Mouse (Mus musculus) neural tube, embryonic 12.5 days (tissue): Measurements from ENCODE around the gene Grap. TPM values are rescaled to one million over a fixed set of nuclear protein-coding genes. Genes with fewer than 3 reads are reported as not detected.

Source experiments
- ATAC-seq: fragments of 200-750 bp; cut with Nextera tagmentation; 2 replicates; pipeline ENCODE4 v1.8.0; 2017; ENCODE audit warnings: low read depth, mild to moderate bottlenecking, moderate TSS enrichment, moderate library complexity; ENCODE audit not compliant: low FRiP score
- H3K27ac ChIP-seq: fragments of 300-500 bp; sonication (generic); 2 replicates; pipeline ENCODE4 v1.5.1; 2016
- H3K27me3 ChIP-seq: fragments of 300-500 bp; sonication (generic); replicated peaks from 2 replicates; pipeline ENCODE4 v1.6.1; 2016; ENCODE audit warnings: mild to moderate bottlenecking
- H3K36me3 ChIP-seq: fragments of 300-500 bp; sonication (generic); 2 replicates; pipeline ENCODE4 v1.6.1; 2016; ENCODE audit warnings: mild to moderate bottlenecking
- H3K4me1 ChIP-seq: fragments of 300-500 bp; sonication (generic); 2 replicates; pipeline ENCODE4 v1.6.1; 2016
- H3K4me2 ChIP-seq: fragments of 300-500 bp; sonication (generic); replicated peaks from 2 replicates; pipeline ENCODE4 v1.6.1; 2016; ENCODE audit warnings: mild to moderate bottlenecking
- H3K4me3 ChIP-seq: fragments of 300-500 bp; sonication (generic); 2 replicates; pipeline ENCODE4 v1.5.1; 2016
- H3K9ac ChIP-seq: fragments of 300-500 bp; sonication (generic); 2 replicates; pipeline ENCODE4 v1.6.1; 2016; ENCODE audit warnings: mild to moderate bottlenecking
- H3K9me3 ChIP-seq: fragments of 300-500 bp; sonication (generic); 2 replicates; pipeline ENCODE4 v1.6.1; 2016; ENCODE audit warnings: mild to moderate bottlenecking
- WGBS: fragments of 180-500 bp; shearing (Covaris S2); methylation state at CpG from one replicate; pipeline ENCODE4 v1.1.7; 2016; 5-methylcytosine and 5-hydroxymethylcytosine counted together
- polyA plus RNA-seq: library from polyadenylated mRNA; unstranded; fragments of >200 nt; fragmentation: Nextera tagmentation; extraction: Ambion mirVana; gene quantifications from 2 replicates; pipeline ENCODE4 v1.2.1, GENCODE M21; 2016

Grap gene
- polyA plus RNA-seq, 1 experiment from 2014 or later: 10.1 TPM

DNA sequence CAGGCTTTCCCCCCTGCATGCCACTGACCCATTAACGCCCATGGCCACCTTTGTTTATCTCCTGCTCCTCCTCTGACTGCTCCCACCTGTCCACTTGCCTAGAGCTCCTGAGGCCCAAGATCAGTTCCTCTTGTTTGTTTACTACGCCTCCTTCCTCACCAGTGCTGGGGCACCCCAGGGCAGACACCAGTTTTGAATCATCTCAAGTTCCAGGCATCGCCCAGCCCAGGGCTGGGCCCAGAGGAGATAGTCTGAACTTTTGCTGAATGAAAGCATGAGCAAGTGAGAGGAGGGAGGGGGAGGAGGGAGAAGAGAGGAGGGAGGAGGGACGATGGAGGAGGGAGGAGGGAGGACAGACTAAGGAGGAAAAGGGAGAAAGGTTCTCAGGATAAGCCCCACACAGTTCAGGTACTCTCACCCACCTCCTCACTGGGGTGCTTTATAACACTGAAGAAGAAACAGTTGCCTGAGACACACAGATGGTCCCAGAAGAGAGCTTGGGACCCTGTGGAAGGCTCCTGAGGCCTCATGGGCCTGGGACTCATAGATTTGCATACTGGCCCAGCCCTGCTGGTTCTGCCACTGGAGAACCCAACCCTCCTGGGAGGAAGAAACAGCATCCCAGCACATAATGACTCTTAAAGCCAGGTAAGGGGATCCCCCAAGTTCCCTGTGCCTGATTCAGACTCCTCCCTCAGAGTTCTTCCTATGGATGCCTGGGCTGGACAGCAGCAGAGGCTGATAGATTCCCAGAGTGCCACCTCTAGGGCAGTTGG is 26.2 kb downstream of the Grap start:
- no peak for ATAC-seq
- 74% methylated on average over 4 of the region's 4 CpGs for WGBS

GRCm38 (mm10) chr11:61683907-61684731 is 31.1 kb downstream of the Grap start, which contains the start of gene Fam83g:
Gene Fam83g (plus strand): TSS chr11:61684091.
- WGBS: 2% methylated on average over 76 of the region's 76 CpGs
- Histone ChIP-seq H3K27ac (no peak within 1 kb of the TSS), H3K4me3 (peak within 1 kb of the TSS; percentile 37), H3K9ac (no peak within 1 kb of the TSS), H3K27me3 (peaks cover 42% of the 10 kb centered on the region), H3K36me3 (no peaks in the 10 kb centered on the region), H3K4me1 (peaks cover 9% of the 10 kb centered on the region; the same call in 1 of the 2 replicates), H3K9me3 (no peaks in the 10 kb centered on the region), H3K4me2 (peak within 1 kb of the TSS; percentile 66)
- ATAC-seq: 0 out of 2 replicates have a peak, but pooled peaks have one; percentile 13

More for the DNA sequence above, 26.2 kb downstream of the Grap start:
- Histone ChIP-seq H3K4me2 (no peak overlapping the region), H3K27ac (no peak overlapping the region), H3K27me3 (peaks cover 20% of the 10 kb centered on the region), H3K9ac (no peak overlapping the region), H3K9me3 (no peaks in the 10 kb centered on the region), H3K4me3 (no peak overlapping the region), H3K4me1 (peaks cover 15% of the 10 kb centered on the region), H3K36me3 (no peaks in the 10 kb centered on the region)

- H3K36me3 ChIP-seq: no peaks in the 10 kb centered on the region
- no peak for ATAC-seq
- no peaks in the 10 kb centered on the region for H3K9me3 ChIP-seq
- 70% methylated on average over 8 of the region's 8 CpGs for WGBS
- 0 out of 2 replicates have a peak overlapping the region, but pooled peaks have one; percentile 37 for H3K4me3 ChIP-seq
- no peak overlapping the region for H3K27ac ChIP-seq
- H3K9ac ChIP-seq: no peak overlapping the region
- peaks cover 9% of the 10 kb centered on the region; the same call in 1 of the 2 replicates for H3K4me1 ChIP-seq
- H3K4me2 ChIP-seq: peak overlapping the region; percentile 66
- H3K27me3 ChIP-seq: peaks cover 42% of the 10 kb centered on the region
Observed at GRCm38 (mm10) chr11:61685119-61685725, 32.2 kb downstream of the Grap start.

DNA sequence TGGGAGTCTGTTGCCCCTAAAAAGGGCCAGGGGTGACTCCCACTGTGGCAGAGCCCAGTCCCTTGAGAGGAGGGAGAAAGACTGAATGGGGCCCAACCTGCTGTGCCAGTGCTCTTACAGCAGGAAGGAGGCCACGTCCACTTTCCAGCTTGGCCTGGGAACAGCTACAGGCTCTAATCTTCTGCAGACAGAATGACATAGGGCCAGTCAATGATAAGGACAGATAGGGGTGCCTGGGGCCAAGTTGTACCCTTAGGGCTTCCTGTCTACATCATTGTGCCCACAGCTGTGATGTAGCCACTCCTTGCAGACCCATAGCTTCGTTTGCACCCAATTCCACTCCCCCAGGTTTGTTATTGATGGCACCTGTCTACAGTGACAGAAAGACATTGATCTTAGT is 33.1 kb downstream of the Grap start:
- Histone ChIP-seq H3K9ac (no peak overlapping the region), H3K4me3 (no peak overlapping the region), H3K9me3 (no peaks in the 10 kb centered on the region), H3K27me3 (peaks cover 42% of the 10 kb centered on the region), H3K27ac (no peak overlapping the region), H3K4me1 (peaks cover 9% of the 10 kb centered on the region; the same call in 1 of the 2 replicates), H3K4me2 (no peak overlapping the region), H3K36me3 (no peaks in the 10 kb centered on the region)
- 65% methylated on average over 2 of the region's 2 CpGs for WGBS
- no peak for ATAC-seq

DNA sequence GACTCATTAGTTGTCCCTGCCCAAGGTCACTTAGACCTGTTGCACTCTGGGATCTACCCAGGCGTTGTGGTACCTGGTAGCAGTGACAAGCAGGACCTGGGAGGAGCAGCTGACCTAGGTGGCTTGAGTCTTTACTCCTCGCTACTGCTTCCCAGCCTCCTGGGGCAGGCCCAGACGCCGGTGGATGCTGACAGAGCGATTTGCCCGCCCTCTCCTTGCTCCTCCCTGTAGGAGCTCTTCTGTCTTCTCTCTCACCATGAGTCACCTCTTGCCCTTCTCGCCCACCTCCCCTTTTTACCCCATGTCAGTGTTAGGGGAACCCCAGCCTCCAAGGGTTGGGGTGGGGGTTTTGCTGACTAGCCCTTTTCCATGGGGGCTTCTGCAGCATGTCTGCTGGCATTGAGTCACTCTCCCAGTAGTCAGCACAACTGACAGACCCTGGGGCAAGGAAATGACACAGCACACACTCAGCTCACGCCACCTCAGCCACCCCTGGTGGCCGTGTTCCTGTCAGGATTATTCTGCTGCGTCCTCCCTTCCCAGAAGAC is 33.9 kb downstream of the Grap start:
- Histone ChIP-seq H3K4me3 (no peak overlapping the region), H3K4me1 (peaks cover 9% of the 10 kb centered on the region; the same call in 1 of the 2 replicates), H3K27me3 (peaks cover 42% of the 10 kb centered on the region), H3K9ac (no peak overlapping the region), H3K36me3 (no peaks in the 10 kb centered on the region), H3K9me3 (no peaks in the 10 kb centered on the region), H3K4me2 (no peak overlapping the region), H3K27ac (no peak overlapping the region)
- no peak for ATAC-seq
- WGBS: 41% methylated on average over 10 of the region's 10 CpGs

DNA sequence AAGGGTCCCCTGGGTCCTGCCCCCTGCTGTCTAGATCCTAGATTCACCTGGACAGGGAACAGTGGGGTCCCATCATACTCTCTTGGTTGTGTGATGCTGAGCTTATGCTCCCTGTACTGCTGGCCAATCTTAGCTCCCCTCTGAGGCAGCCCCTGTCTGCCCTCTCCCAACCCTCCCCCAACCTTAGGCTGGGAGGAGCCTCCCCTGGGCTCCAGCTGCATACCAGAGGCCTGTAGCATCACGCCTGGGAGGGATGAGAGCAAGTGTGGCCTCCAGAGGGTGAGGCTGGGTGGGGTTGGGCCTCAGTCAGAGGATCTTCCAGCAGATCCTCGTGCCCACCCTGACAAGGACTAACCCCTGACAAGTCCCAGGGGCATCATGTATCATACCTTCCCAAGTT is 34.5 kb downstream of the Grap start:
- 50% methylated on average over 2 of the region's 2 CpGs for WGBS
- peaks cover 42% of the 10 kb centered on the region for H3K27me3 ChIP-seq
- peaks cover 9% of the 10 kb centered on the region; the same call in 1 of the 2 replicates for H3K4me1 ChIP-seq
- no peak overlapping the region for H3K4me2 ChIP-seq
- H3K27ac ChIP-seq: no peak overlapping the region
- no peak for ATAC-seq
- H3K4me3 ChIP-seq: no peak overlapping the region
- H3K9me3 ChIP-seq: no peaks in the 10 kb centered on the region
- no peak overlapping the region for H3K9ac ChIP-seq
- H3K36me3 ChIP-seq: no peaks in the 10 kb centered on the region

DNA sequence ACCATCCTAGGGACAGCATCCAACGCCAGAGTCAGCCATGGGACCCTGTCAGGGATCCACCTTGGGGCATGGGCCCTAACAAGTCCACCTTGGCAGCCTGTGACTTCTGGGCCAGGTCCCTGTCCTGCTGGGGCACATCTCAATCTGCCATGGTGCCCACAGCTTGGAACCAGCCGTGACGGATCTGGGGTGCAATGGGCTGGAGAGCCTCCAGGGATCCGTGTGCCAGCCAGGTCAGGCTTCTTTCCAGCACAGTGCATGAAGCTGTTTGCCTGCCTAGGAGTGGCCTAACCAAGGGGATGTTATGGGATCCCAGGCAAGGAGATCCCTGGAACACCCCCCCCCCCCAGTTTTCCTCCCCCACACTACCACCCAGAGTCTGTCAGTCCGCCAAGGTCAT is 39.9 kb downstream of the Grap start:
- Histone ChIP-seq H3K4me2 (no peak overlapping the region), H3K27me3 (no peaks in the 10 kb centered on the region), H3K36me3 (no peaks in the 10 kb centered on the region), H3K27ac (no peak overlapping the region), H3K4me1 (no peaks in the 10 kb centered on the region), H3K9ac (no peak overlapping the region), H3K9me3 (no peaks in the 10 kb centered on the region), H3K4me3 (no peak overlapping the region)
- ATAC-seq: no peak
- WGBS: 90% methylated on average over 5 of the region's 5 CpGs

DNA sequence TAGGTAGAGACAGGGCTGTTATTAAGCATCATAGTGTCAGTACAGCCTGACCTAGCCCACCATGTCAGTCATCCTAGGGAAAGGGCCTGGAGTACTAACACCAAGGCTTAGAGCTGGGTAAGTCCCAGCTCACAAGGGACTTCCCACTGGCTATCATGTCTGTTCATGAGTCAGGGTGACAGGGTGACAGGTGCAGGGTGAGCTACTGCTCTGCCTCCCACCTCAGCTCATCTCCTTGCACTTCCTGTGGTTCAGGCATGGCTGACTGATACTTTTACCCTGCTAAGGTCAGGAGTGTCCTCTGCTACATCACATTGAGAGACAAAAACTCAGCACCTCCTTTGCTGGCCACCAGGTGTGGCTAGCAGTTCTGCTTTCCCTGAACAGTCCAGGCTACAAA is 45.8 kb downstream of the Grap start:
- Histone ChIP-seq H3K4me1 (peaks cover 17% of the 10 kb centered on the region; the same call in 1 of the 2 replicates), H3K9ac (no peak overlapping the region), H3K27ac (no peak overlapping the region), H3K27me3 (no peaks in the 10 kb centered on the region), H3K36me3 (no peaks in the 10 kb centered on the region), H3K4me3 (no peak overlapping the region), H3K4me2 (no peak overlapping the region), H3K9me3 (no peaks in the 10 kb centered on the region)
- no peak for ATAC-seq

- 88% methylated on average over 5 of the region's 5 CpGs for WGBS
- peaks cover 17% of the 10 kb centered on the region; the same call in 1 of the 2 replicates for H3K4me1 ChIP-seq
- H3K4me2 ChIP-seq: no peak overlapping the region
- no peaks in the 10 kb centered on the region for H3K9me3 ChIP-seq
- H3K27ac ChIP-seq: no peak overlapping the region
- no peak overlapping the region for H3K4me3 ChIP-seq
- no peaks in the 10 kb centered on the region for H3K36me3 ChIP-seq
- ATAC-seq: no peak
- no peaks in the 10 kb centered on the region for H3K27me3 ChIP-seq
- no peak overlapping the region for H3K9ac ChIP-seq
Observed at GRCm38 (mm10) chr11:61699460-61699859, 46.4 kb downstream of the Grap start.

GRCm38 (mm10) chr11:61699933-61700332 is 46.9 kb downstream of the Grap start:
- Histone ChIP-seq H3K27ac (no peak overlapping the region), H3K27me3 (no peaks in the 10 kb centered on the region), H3K9me3 (no peaks in the 10 kb centered on the region), H3K36me3 (no peaks in the 10 kb centered on the region), H3K4me1 (peaks cover 17% of the 10 kb centered on the region; the same call in 1 of the 2 replicates), H3K4me2 (no peak overlapping the region), H3K9ac (no peak overlapping the region), H3K4me3 (no peak overlapping the region)
- 61% methylated on average over 4 of the region's 4 CpGs for WGBS
- ATAC-seq: 0 out of 2 replicates have a peak, but pooled peaks have one; percentile 9

DNA sequence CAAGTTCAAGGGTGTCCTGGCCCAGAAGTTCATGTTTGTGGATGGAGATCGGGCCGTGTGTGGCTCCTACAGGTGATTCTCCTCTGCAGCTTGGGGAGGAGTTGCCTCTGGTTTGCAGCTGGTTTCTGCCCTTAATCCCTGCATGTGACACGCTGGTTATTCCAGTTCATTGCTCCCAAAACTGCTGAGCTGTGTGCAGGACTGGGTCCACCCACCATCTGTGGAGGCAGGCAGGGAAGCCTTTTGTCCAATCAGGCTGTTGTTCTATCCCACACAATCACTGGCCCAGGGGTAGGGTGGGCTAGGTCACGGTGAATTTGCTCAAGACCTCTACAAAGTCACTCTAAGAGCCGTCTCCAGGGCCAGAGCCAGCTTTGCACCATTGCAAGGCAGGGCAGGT is 48.6 kb downstream of the Grap start:
- no peaks in the 10 kb centered on the region for H3K9me3 ChIP-seq
- no peak overlapping the region for H3K27ac ChIP-seq
- H3K36me3 ChIP-seq: no peaks in the 10 kb centered on the region
- ATAC-seq: no peak
- H3K4me1 ChIP-seq: peaks cover 17% of the 10 kb centered on the region; the same call in 1 of the 2 replicates
- 40% methylated on average over 5 of the region's 5 CpGs for WGBS
- H3K4me3 ChIP-seq: no peak overlapping the region
- H3K4me2 ChIP-seq: no peak overlapping the region
- no peaks in the 10 kb centered on the region for H3K27me3 ChIP-seq
- H3K9ac ChIP-seq: no peak overlapping the region

DNA sequence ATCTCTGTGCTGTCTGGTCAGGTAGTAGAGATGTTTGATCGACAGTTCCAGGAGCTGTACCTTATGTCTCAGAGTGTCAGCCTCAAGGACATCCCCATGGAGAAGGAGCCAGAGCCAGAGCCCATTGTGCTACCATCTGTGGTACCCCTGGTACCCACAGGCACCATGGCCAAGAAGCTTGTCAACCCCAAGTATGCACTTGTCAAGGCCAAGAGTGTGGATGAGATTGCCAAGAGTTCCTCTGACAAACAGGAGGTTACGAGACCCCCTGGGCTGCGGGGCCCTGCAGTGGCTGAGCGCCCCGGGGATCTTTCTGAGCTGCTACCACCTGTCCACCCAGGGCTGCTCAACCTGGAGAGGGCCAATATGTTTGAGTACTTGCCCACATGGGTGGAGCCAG is 49.4 kb downstream of the Grap start:
- Histone ChIP-seq H3K9ac (no peak overlapping the region), H3K4me3 (no peak overlapping the region), H3K36me3 (no peaks in the 10 kb centered on the region), H3K4me1 (peaks cover 17% of the 10 kb centered on the region; the same call in 1 of the 2 replicates), H3K27ac (no peak overlapping the region), H3K27me3 (no peaks in the 10 kb centered on the region), H3K9me3 (no peaks in the 10 kb centered on the region), H3K4me2 (no peak overlapping the region)
- no peak for ATAC-seq
- 96% methylated on average over 5 of the region's 5 CpGs for WGBS
